Mouse (Mus musculus) spleen, adult 12 weeks (tissue): ENCODE results near the gene Zfp947.
"Not testable (repeated sequence)": the region's sequence is repeated elsewhere in the genome, so short reads cannot be mapped to it uniquely, and the experiment has no call there.

Experiments
- DNase-seq: peaks from one replicate; pipeline ENCODE4 v3.0.0; 2022; ENCODE audit warnings: low spot score

Gene Zfp947

DNA sequence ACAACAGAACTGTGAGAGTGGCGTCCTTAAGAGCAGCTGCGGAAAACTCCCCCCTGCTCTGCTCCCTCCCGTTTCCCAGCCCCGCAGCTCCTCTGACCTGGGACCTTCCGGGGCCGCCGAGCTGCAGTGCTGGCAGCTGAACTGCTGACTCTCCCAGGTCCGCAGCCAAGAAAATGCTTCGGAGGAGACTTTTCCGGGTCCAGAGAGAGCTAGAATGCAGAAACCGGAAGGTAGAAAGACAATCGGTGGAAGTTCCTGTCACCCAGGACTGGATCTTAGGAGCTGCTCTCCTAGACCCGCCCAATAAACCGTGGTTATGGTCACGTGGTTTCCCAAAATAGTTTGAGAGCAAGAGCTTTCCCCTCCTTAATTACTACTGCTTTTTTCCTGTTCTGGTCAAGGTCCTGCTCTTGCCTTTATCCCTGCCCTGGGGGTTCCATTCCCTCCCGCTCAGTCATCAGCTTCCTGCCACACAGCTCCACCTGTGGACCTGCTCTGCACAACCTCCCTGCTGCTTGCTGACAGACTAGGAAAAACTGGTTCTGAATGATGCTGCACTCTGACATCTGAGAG, at the start of gene Zfp947:
Zfp947 (minus strand) TSS at position 469 of the 573 bp plus-strand sequence.
- DNase-seq: not testable (repeated sequence)

DNA sequence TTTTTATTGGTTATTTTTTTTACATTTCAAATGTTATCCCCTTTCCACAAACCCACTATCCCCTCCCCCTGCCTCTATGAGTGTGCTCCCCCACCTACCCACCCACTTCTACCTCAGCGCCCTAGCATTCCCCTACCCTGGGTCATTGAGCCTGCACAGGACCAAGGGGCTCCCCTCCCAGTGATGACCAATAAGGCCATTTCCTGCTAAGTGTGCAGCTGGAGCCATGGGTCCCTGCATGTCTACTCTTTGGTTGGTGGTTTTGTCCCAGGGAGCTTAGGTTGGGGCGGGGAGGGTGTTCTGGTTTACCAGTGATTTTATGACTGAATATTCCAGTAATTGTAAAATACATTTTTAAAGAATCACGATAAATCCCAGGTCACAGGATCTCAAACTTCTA, 686 bp downstream of the Zfp947 start:
- DNase-seq: not testable (repeated sequence)

- not testable (repeated sequence) for DNase-seq
Observed at GRCm38 (mm10) chr17:22153951-22154350, 12.0 kb downstream of the Zfp947 start.

DNA sequence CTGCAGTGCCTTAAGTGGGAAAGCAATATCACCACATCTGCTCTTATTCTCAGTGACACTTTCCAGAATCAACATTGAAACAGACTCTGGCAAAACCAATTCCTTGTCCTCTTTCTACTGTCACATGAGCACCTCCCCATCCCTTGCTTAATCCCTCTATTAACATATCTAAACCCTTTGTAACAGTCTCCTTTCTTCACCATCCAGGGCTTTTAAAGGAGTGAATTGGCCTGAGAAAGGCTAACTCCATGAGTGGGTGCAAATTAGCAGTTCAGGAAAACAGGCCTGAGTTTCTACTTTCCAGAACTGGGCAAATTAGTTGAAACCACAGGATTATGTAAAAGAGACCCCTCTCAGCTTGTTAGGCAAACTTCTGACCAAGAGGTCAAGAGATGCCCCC, 47.2 kb downstream of the Zfp947 start:
- no peak for DNase-seq
